Mouse (Mus musculus) lung, postnatal 0 days (tissue): ENCODE data around the gene Sdf2l1. TPM values are rescaled to one million over a fixed set of nuclear protein-coding genes. Genes with fewer than 3 reads are reported as not detected.

ENCODE experiments used
- ATAC-seq: fragments of 200-750 bp; cut with Nextera tagmentation; 2 replicates; pipeline ENCODE4 v1.8.0; 2017; ENCODE audit warnings: moderate library complexity
- DNase-seq: peaks from one replicate; pipeline ENCODE4 v3.0.0-alpha.2; 2016; ENCODE audit warnings: low spot score
- H3K27ac ChIP-seq: fragments of 300-500 bp; sonication (generic); 2 replicates; pipeline ENCODE4 v1.5.1; 2014; ENCODE audit warnings: antibody characterized with exemption, mild to moderate bottlenecking, low read length, mixed read lengths
- H3K27me3 ChIP-seq: fragments of 300-500 bp; sonication (generic); replicated peaks from 2 replicates; pipeline ENCODE4 v1.6.1; 2014; ENCODE audit warnings: low read length, mixed read lengths; ENCODE audit not compliant: insufficient read depth
- H3K36me3 ChIP-seq: fragments of 300-500 bp; sonication (generic); 2 replicates; pipeline ENCODE4 v1.6.1; 2014; ENCODE audit warnings: low read length, mixed read lengths; ENCODE audit not compliant: insufficient read depth
- H3K4me1 ChIP-seq: fragments of 300-500 bp; sonication (generic); 2 replicates; pipeline ENCODE4 v1.6.1; 2014; ENCODE audit warnings: antibody characterized with exemption, low read depth, low read length, mixed read lengths; ENCODE audit not compliant: insufficient read depth
- H3K4me2 ChIP-seq: fragments of 300-500 bp; sonication (generic); replicated peaks from 2 replicates; pipeline ENCODE4 v1.6.1; 2014; ENCODE audit warnings: low read depth, mild to moderate bottlenecking, low read length, moderate library complexity, mixed read lengths
- H3K4me3 ChIP-seq: fragments of 300-500 bp; sonication (generic); 2 replicates; pipeline ENCODE4 v1.5.1; 2014; ENCODE audit warnings: low read depth, low read length
- H3K9ac ChIP-seq: fragments of 300-500 bp; sonication (generic); replicated peaks from 2 replicates; pipeline ENCODE4 v1.6.1; 2014; ENCODE audit warnings: low read depth, mild to moderate bottlenecking
- H3K9me3 ChIP-seq: fragments of 300-500 bp; sonication (generic); 2 replicates; pipeline ENCODE4 v1.6.1; 2016; ENCODE audit warnings: low read length, mixed read lengths
- CTCF ChIP-seq: IDR thresholded peaks from 2 replicates; pipeline ENCODE4 v1.5.1; 2016; ENCODE audit warnings: antibody characterized with exemption, mild to moderate bottlenecking
- EP300 ChIP-seq: IDR thresholded peaks from 2 replicates; pipeline ENCODE4 v1.6.1; 2016; ENCODE audit warnings: antibody characterized with exemption, mild to moderate bottlenecking, control low read depth
- WGBS: fragments of 180-500 bp; shearing (Covaris S2); extraction: QIAGEN DNeasy Blood & Tissue Kit; methylation state at CpG from one replicate; pipeline ENCODE4 v1.1.7; 2014; 5-methylcytosine and 5-hydroxymethylcytosine counted together
- polyA plus RNA-seq: library from polyadenylated mRNA; unstranded; fragments of >200 nt; fragmentation: Nextera tagmentation; extraction: Ambion mirVana; gene quantifications from 2 replicates; pipeline ENCODE4 v1.2.1, GENCODE M21; 2015

Gene Sdf2l1
- polyA plus RNA-seq, 1 experiment from 2014 or later: 20.6 TPM

GRCm38 (mm10) chr16:17110771-17111743 lies 21.1 kb downstream of the Sdf2l1 start, which contains the start of gene Ppil2:
Gene Ppil2, minus strand, starts transcription at chr16:17111257.
- peaks cover 9% of the 10 kb centered on the region; the same call in 1 of the 2 replicates for H3K4me1 ChIP-seq
- ATAC-seq: peak; percentile 84
- DNase-seq: peak; percentile 92

GRCm38 (mm10) chr16:17104600-17104999 lies 27.6 kb downstream of the Sdf2l1 start:
- peaks cover 3% of the 10 kb centered on the region; the same call in 1 of the 2 replicates for H3K4me1 ChIP-seq
- H3K27ac ChIP-seq: no peak overlapping the region
- H3K9ac ChIP-seq: no peak overlapping the region

More at GRCm38 (mm10) chr16:17110771-17111743, 21.1 kb downstream of the Sdf2l1 start, which contains the start of gene Ppil2:
- Histone ChIP-seq H3K9me3 (no peaks in the 10 kb centered on the region), H3K9ac (peak within 1 kb of the TSS; percentile 77), H3K27ac (peak within 1 kb of the TSS; percentile 72), H3K4me2 (peak within 1 kb of the TSS; percentile 65), H3K36me3 (peaks cover 10% of the 10 kb centered on the region; the same call in 1 of the 2 replicates), H3K27me3 (no peaks in the 10 kb centered on the region), H3K4me3 (peak within 1 kb of the TSS; percentile 80)
- TF ChIP-seq CTCF (no peak), EP300 (no peak)
- 6% methylated on average over 38 of the region's 38 CpGs for WGBS

GRCm38 (mm10) chr16:17102630-17103220 lies 29.5 kb downstream of the Sdf2l1 start:
- no peak overlapping the region for H3K4me2 ChIP-seq
- DNase-seq: no peak
- H3K4me1 ChIP-seq: peaks cover 3% of the 10 kb centered on the region; the same call in 1 of the 2 replicates
- H3K36me3 ChIP-seq: peaks cover 32% of the 10 kb centered on the region
- TF ChIP-seq EP300 (no peak), CTCF (no peak)
- peak; percentile 25; the same call in 1 of the 2 replicates for ATAC-seq
- WGBS: 52% methylated on average over 7 of the region's 7 CpGs
- H3K27ac ChIP-seq: no peak overlapping the region
- no peaks in the 10 kb centered on the region for H3K9me3 ChIP-seq
- H3K4me3 ChIP-seq: no peak overlapping the region
- H3K27me3 ChIP-seq: no peaks in the 10 kb centered on the region
- no peak overlapping the region for H3K9ac ChIP-seq

More at GRCm38 (mm10) chr16:17104600-17104999, 27.6 kb downstream of the Sdf2l1 start:
- 0 out of 2 replicates have a peak, but pooled peaks have one; percentile 44 for ATAC-seq
- H3K36me3 ChIP-seq: peaks cover 25% of the 10 kb centered on the region
- 49% methylated on average over 4 of the region's 4 CpGs for WGBS
- no peaks in the 10 kb centered on the region for H3K9me3 ChIP-seq
- H3K27me3 ChIP-seq: no peaks in the 10 kb centered on the region
- TF ChIP-seq CTCF (no peak), EP300 (no peak)
- H3K4me2 ChIP-seq: no peak overlapping the region
- peak; percentile 65 for DNase-seq
- no peak overlapping the region for H3K4me3 ChIP-seq

GRCm38 (mm10) chr16:17096938-17097337 lies 35.2 kb downstream of the Sdf2l1 start:
- Histone ChIP-seq H3K9me3 (no peaks in the 10 kb centered on the region), H3K4me2 (no peak overlapping the region), H3K4me3 (no peak overlapping the region), H3K36me3 (peaks cover 57% of the 10 kb centered on the region), H3K27me3 (no peaks in the 10 kb centered on the region), H3K9ac (no peak overlapping the region), H3K27ac (no peak overlapping the region), H3K4me1 (no peaks in the 10 kb centered on the region)
- WGBS: 89% methylated on average over 3 of the region's 3 CpGs
- DNase-seq (no peak), ATAC-seq (no peak)
- TF ChIP-seq EP300 (no peak), CTCF (no peak)

DNA sequence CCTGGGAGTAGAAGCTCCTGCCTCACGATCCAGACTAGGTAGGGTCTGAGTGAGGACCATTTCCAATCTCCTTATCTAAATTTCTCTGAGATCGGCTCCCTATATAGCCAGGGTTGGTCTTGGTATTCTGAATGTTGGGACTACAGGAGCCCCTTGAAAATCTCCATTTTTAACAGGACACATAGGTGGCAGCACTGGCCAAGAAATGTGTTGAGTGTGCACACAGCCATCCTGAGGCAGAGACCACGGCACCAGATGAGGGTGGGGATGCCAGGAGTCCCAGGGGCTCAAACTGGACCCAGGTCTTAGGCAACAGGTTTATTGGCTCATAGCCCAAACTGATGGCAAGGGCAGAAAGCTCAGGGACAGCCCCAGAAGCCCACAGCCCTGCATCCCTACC lies 43.8 kb downstream of the Sdf2l1 start:
- Histone ChIP-seq H3K4me3 (no peak overlapping the region), H3K9me3 (no peaks in the 10 kb centered on the region), H3K4me2 (no peak overlapping the region), H3K27me3 (no peaks in the 10 kb centered on the region), H3K36me3 (peaks cover 48% of the 10 kb centered on the region), H3K9ac (no peak overlapping the region), H3K4me1 (no peaks in the 10 kb centered on the region), H3K27ac (no peak overlapping the region)
- DNase-seq (no peak), ATAC-seq (no peak)
- TF ChIP-seq EP300: no peak
- TF ChIP-seq CTCF: peak; percentile 22; the same call in 1 of the 2 replicates
- 62% methylated on average over 3 of the region's 3 CpGs for WGBS

GRCm38 (mm10) chr16:17086669-17087193 lies 45.5 kb downstream of the Sdf2l1 start:
- peaks cover 37% of the 10 kb centered on the region for H3K36me3 ChIP-seq
- no peaks in the 10 kb centered on the region for H3K4me1 ChIP-seq
- H3K27me3 ChIP-seq: no peaks in the 10 kb centered on the region
- ATAC-seq (no peak), DNase-seq (no peak)
- no peaks in the 10 kb centered on the region for H3K9me3 ChIP-seq
- no peak overlapping the region for H3K4me2 ChIP-seq
- H3K4me3 ChIP-seq: no peak overlapping the region
- H3K9ac ChIP-seq: no peak overlapping the region
- H3K27ac ChIP-seq: no peak overlapping the region
- no peak for TF ChIP-seq CTCF
- no peak for TF ChIP-seq EP300
- 71% methylated on average over 13 of the region's 13 CpGs for WGBS
